Mouse (Mus musculus): Measurements from ENCODE around the gene Gna14.

DNA sequence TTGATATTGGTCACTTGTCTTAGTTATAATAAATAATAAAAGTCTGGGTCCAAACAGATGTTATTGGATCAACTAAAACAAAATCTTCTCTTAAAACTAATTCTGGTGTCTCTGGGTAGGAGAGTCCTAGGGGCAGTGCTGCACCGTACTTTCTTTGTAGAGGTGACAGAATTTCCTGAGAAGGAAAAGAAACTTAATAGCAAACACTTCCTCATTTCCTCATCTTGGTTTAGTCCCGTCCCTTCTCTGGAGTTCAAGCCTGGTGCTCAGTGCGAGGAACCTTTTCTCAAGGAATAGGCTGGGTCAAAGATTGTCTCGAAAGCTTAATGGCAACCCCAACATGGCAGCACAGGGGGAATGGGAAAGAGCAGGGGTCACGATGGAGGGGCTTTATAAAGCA, 7.8 kb downstream of the Gna14 start:
- TF ChIP-seq CTCF (IDR thresholded peaks at IDR 0.05 in 2 of 3, conservative IDR thresholded peaks at IDR 0.05 in 1 of 3; ENCODE audit: control insufficient read depth in 1 of 3, insufficient read depth in 1 of 3, low read depth in 2 of 3, low read length in 3 of 3, poor library complexity in 1 of 3, severe bottlenecking in 1 of 3) (no peak), ETS1 (IDR thresholded peaks at IDR 0.05; ENCODE audit: low read depth, low read length) (no peak), EP300 (IDR thresholded peaks at IDR 0.05; ENCODE audit: low read depth in 1 of 2, low read length in 2 of 2) (no peak), TAL1 (IDR thresholded peaks at IDR 0.05; ENCODE audit: low read length) (no peak), HCFC1 (IDR thresholded peaks at IDR 0.05; ENCODE audit: low read depth, low read length) (no peak), JUND (IDR thresholded peaks at IDR 0.05; ENCODE audit: low read depth, low read length) (no peak), RAD21 (IDR thresholded peaks at IDR 0.05; ENCODE audit: low read depth, low read length) (no peak), CHD2 (IDR thresholded peaks at IDR 0.05; ENCODE audit: low read length) (no peak), POLR2A (IDR thresholded peaks at IDR 0.05; ENCODE audit: control insufficient read depth in 1 of 2, insufficient read depth in 1 of 2, low read depth in 1 of 2, low read length in 2 of 2, poor library complexity in 1 of 2) (no peak), POLR2AphosphoS2 (IDR thresholded peaks at IDR 0.05; ENCODE audit: low read length) (no peak)
